Mouse (Mus musculus) limb, embryonic 13.5 days (tissue): ENCODE results near the gene Olfr1188. TPM values are rescaled to one million over a fixed set of nuclear protein-coding genes. Genes with fewer than 3 reads are reported as not detected.
"Not testable (repeated sequence)": the region's sequence is repeated elsewhere in the genome, so short reads cannot be mapped to it uniquely, and the experiment has no call there.

Experiments
- ATAC-seq: fragments of 200-750 bp; cut with Nextera tagmentation; 2 replicates; pipeline ENCODE4 v1.8.0; 2017; ENCODE audit warnings: low read depth, moderate number of reproducible peaks, moderate TSS enrichment; ENCODE audit not compliant: low FRiP score
- H3K27ac ChIP-seq: fragments of 300-500 bp; sonication (generic); 2 replicates; pipeline ENCODE4 v1.5.1; 2015; ENCODE audit warnings: inconsistent platforms, mild to moderate bottlenecking, moderate library complexity
- H3K27me3 ChIP-seq: fragments of 300-500 bp; sonication (generic); 2 replicates; pipeline ENCODE4 v1.6.1; 2015; ENCODE audit warnings: mild to moderate bottlenecking, inconsistent platforms
- H3K36me3 ChIP-seq: fragments of 300-500 bp; sonication (generic); 2 replicates; pipeline ENCODE4 v1.6.1; 2015; ENCODE audit warnings: inconsistent platforms, mild to moderate bottlenecking, moderate library complexity
- H3K4me1 ChIP-seq: fragments of 300-500 bp; sonication (generic); 2 replicates; pipeline ENCODE4 v1.6.1; 2015; ENCODE audit warnings: inconsistent platforms
- H3K4me2 ChIP-seq: fragments of 300-500 bp; sonication (generic); replicated peaks from 2 replicates; pipeline ENCODE4 v1.6.1; 2015; ENCODE audit warnings: inconsistent platforms, mild to moderate bottlenecking, moderate library complexity
- H3K4me3 ChIP-seq: fragments of 300-500 bp; sonication (generic); 2 replicates; pipeline ENCODE4 v1.5.1; 2015; ENCODE audit warnings: moderate library complexity, mild to moderate bottlenecking, inconsistent platforms
- H3K9ac ChIP-seq: fragments of 300-500 bp; sonication (generic); 2 replicates; pipeline ENCODE4 v1.6.1; 2015; ENCODE audit warnings: mild to moderate bottlenecking, inconsistent platforms
- H3K9me3 ChIP-seq: fragments of 300-500 bp; sonication (generic); 2 replicates; pipeline ENCODE4 v1.6.1; 2016; ENCODE audit warnings: inconsistent platforms
- WGBS: fragments of 180-500 bp; shearing (Covaris S2); methylation state at CpG from one replicate; pipeline ENCODE4 v1.1.7; 2015; 5-methylcytosine and 5-hydroxymethylcytosine counted together
- polyA plus RNA-seq: library from polyadenylated mRNA; unstranded; fragments of >200 nt; fragmentation: Nextera tagmentation; extraction: Ambion mirVana; gene quantifications from 2 replicates; pipeline ENCODE4 v1.2.1, GENCODE M21; 2015

Gene Olfr1188
- polyA plus RNA-seq = not detected in 2 replicates

DNA sequence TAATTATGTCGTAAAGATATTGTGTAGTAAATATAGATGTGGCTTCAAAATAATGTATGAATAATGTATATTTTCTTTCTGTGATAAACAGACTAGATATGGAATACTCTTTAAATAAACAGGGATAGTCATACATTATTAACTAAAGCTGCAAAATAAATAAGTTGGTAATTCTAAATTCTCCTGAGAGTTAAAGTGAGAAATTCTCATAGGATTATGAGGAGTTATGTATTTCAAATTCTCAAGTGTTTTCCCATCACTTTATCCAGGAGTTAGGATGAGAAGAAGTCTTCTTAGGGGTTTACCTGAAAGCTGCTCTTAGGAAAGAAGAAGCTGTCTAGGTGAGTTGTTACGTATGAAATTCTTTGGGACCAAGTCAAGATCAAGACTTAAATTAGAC lies at the start of gene Olfr1188:
Gene Olfr1188, plus strand, starts transcription at position 301 of the 400 bp plus-strand sequence.
- H3K9ac ChIP-seq = no peak within 1 kb of the TSS
- ATAC-seq = no peak
- WGBS = 89% methylated on average over 2 of the region's 2 CpGs
- H3K4me1 ChIP-seq = no peaks in the 10 kb centered on the region
- no peak within 1 kb of the TSS for H3K27ac ChIP-seq
- H3K4me3 ChIP-seq = no peak within 1 kb of the TSS
- no peaks in the 10 kb centered on the region for H3K9me3 ChIP-seq
- H3K36me3 ChIP-seq = no peaks in the 10 kb centered on the region
- H3K27me3 ChIP-seq = no peaks in the 10 kb centered on the region
- no peak within 1 kb of the TSS for H3K4me2 ChIP-seq

DNA sequence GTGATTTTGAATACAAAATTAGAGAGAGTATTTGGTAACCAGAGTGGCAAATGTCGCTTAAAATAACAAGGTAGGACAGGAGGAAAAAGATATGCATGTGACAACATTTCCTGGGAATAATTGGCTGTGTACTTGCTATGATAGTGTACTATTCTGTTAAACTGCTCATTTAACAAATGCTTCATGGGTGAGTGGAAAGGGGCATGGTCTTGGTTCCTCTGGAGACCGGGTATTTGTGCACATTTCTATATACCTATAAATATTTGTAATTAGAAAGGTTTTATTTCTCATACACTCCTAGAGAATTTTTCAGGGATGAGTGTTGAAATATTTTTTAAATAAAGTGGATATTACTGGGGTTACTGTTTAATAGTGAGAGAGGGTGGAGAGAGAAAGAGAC lies 38.5 kb upstream of the Olfr1188 start, which contains the start of gene Olfr1186:
Gene Olfr1186, plus strand, starts transcription at position 301 of the 400 bp plus-strand sequence.
- Histone ChIP-seq H3K9ac (no peak within 1 kb of the TSS), H3K9me3 (no peaks in the 10 kb centered on the region), H3K27me3 (no peaks in the 10 kb centered on the region), H3K4me1 (no peaks in the 10 kb centered on the region), H3K36me3 (no peaks in the 10 kb centered on the region), H3K27ac (no peak within 1 kb of the TSS), H3K4me3 (no peak within 1 kb of the TSS), H3K4me2 (no peak within 1 kb of the TSS)
- ATAC-seq = no peak
- WGBS = 78% methylated on average over 2 of the region's 2 CpGs

DNA sequence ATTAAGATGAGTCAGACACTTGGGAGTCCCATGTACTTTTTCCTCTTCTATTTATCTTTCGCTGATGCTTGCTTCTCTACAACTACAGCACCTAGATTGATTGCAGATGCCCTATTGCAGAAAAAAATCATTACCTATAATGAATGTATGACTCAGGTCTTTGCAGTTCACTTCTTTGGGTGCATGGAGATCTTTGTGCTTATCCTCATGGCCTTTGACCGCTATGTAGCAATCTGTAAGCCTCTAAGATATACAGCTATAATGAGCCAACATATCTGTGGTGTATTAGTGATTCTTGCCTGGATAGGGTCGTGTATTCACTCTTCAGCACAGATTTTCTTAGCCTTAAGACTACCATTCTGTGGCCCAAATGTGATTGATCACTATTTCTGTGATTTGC lies 31.0 kb upstream of the Olfr1188 start:
- ATAC-seq = no peak
- no peaks in the 10 kb centered on the region for H3K36me3 ChIP-seq
- H3K27me3 ChIP-seq = no peaks in the 10 kb centered on the region
- no peaks in the 10 kb centered on the region for H3K9me3 ChIP-seq
- H3K4me2 ChIP-seq = no peak overlapping the region
- WGBS = 69% methylated on average over 3 of the region's 3 CpGs
- H3K27ac ChIP-seq = no peak overlapping the region
- no peak overlapping the region for H3K9ac ChIP-seq
- no peak overlapping the region for H3K4me3 ChIP-seq
- no peaks in the 10 kb centered on the region for H3K4me1 ChIP-seq

DNA sequence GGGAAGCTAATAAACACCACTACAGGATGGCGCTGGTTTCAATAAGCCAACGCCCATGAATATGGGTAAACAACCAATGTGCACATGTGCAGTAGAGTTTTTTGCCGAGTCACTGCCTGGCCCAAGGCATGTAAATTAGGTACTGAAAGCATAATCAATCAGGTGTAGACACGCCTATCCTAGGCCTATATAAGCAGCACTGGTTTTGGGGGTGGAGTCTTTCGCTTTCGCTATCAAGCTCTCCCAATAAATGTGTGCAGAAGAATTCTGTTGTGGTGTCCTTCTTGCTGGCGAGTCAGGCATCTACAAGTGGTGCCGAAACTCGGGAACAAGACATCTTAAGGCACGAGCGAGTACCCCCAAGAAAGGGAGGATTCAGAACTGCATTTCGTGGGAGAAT lies 16.0 kb downstream of the Olfr1188 start:
- 93% methylated on average over 12 of the region's 12 CpGs for WGBS
- H3K4me3 ChIP-seq, ATAC-seq, H3K27ac ChIP-seq, H3K27me3 ChIP-seq, H3K9ac ChIP-seq, H3K36me3 ChIP-seq, H3K9me3 ChIP-seq, H3K4me2 ChIP-seq, H3K4me1 ChIP-seq: not testable (repeated sequence)

DNA sequence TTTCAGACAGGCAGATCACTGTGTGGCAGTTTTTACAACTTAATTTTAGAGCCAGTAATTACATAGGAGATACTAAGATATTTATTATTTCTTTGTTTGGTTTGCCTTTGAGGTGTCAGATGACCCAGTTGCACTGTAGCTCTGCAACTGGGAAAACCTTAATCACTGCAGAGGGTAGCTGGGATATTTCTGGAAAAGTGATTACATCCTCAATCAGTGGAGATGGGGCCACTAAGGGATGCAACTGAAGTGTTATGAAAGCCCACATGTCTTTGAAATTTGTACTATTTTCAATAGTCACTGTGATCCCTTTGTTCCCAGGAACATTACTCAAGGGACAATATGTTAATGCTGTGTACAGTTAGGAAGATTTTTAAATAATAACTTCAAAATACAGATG lies 29.4 kb downstream of the Olfr1188 start, which contains the start of gene Olfr1189:
Gene Olfr1189, plus strand, starts transcription at position 301 of the 400 bp plus-strand sequence.
- H3K27ac ChIP-seq = no peak within 1 kb of the TSS
- H3K4me2 ChIP-seq = no peak within 1 kb of the TSS
- H3K4me3 ChIP-seq = no peak within 1 kb of the TSS
- no peak within 1 kb of the TSS for H3K9ac ChIP-seq
- no peaks in the 10 kb centered on the region for H3K27me3 ChIP-seq
- H3K9me3 ChIP-seq = no peaks in the 10 kb centered on the region
- no peaks in the 10 kb centered on the region for H3K36me3 ChIP-seq
- H3K4me1 ChIP-seq = no peaks in the 10 kb centered on the region
- ATAC-seq = no peak

Other genes with a start within 250 kb of the Olfr1188 start
- gene Olfr1174-ps, start 241.8 kb upstream of the Olfr1188 start, polyA plus RNA-seq = not detected in 2 replicates
- not detected in 2 replicates for gene Olfr1175-ps, start 229.7 kb upstream of the Olfr1188 start, polyA plus RNA-seq
- gene Olfr1176, start 220.2 kb upstream of the Olfr1188 start, polyA plus RNA-seq = not detected in 2 replicates
- gene Olfr1177-ps, start 210.4 kb upstream of the Olfr1188 start, polyA plus RNA-seq = not detected in 2 replicates
- not detected in 2 replicates for gene Olfr1178, start 169.9 kb upstream of the Olfr1188 start, polyA plus RNA-seq
- not detected in 2 replicates for gene Olfr1179, start 150.5 kb upstream of the Olfr1188 start, polyA plus RNA-seq
- not detected in 2 replicates for gene Olfr1180, start 137.8 kb upstream of the Olfr1188 start, polyA plus RNA-seq
- gene Olfr1181, start 130.8 kb upstream of the Olfr1188 start, polyA plus RNA-seq = not detected in 2 replicates
- gene Gm13757, start 107.8 kb upstream of the Olfr1188 start, polyA plus RNA-seq = not detected in 2 replicates
- not detected in 2 replicates for gene Olfr1183, start 102.1 kb upstream of the Olfr1188 start, polyA plus RNA-seq
- gene Olfr1184, start 73.3 kb upstream of the Olfr1188 start, polyA plus RNA-seq = not detected in 2 replicates
- gene Olfr1185-ps1, start 63.6 kb upstream of the Olfr1188 start, polyA plus RNA-seq = not detected in 2 replicates
- gene Olfr1186, start 38.4 kb upstream of the Olfr1188 start, polyA plus RNA-seq = not detected in 2 replicates
- not detected in 2 replicates for gene Olfr1189, start 29.5 kb downstream of the Olfr1188 start, polyA plus RNA-seq
- not detected in 2 replicates for gene Olfr1191-ps1, start 83.6 kb downstream of the Olfr1188 start, polyA plus RNA-seq
- gene Olfr1192-ps1, start 91.6 kb downstream of the Olfr1188 start, polyA plus RNA-seq = not detected in 2 replicates
- gene Olfr1193, start 118.7 kb downstream of the Olfr1188 start, polyA plus RNA-seq = not detected in 2 replicates
- not detected in 2 replicates for gene Olfr1195, start 132.3 kb downstream of the Olfr1188 start, polyA plus RNA-seq
- gene Olfr1196, start 147.7 kb downstream of the Olfr1188 start, polyA plus RNA-seq = not detected in 2 replicates
- gene Olfr1197, start 175.4 kb downstream of the Olfr1188 start, polyA plus RNA-seq = not detected in 2 replicates
- gene Olfr1198, start 194.4 kb downstream of the Olfr1188 start, polyA plus RNA-seq = not detected in 2 replicates
- gene Olfr1199, start 203.5 kb downstream of the Olfr1188 start, polyA plus RNA-seq = not detected in 2 replicates
- not detected in 2 replicates for gene Olfr1200, start 213.6 kb downstream of the Olfr1188 start, polyA plus RNA-seq
- gene Olfr1201, start 236.1 kb downstream of the Olfr1188 start, polyA plus RNA-seq = not detected in 2 replicates